Mouse (Mus musculus) spleen, adult 18-20 months (tissue): ENCODE data around the gene Rsph3a.

Source experiments
- DNase-seq, 2 experiments: peaks; one replicate each; pipeline ENCODE4 v3.0.0; 2022; ENCODE audit warnings: mixed read lengths in 2 of 2

The Rsph3a gene

DNA sequence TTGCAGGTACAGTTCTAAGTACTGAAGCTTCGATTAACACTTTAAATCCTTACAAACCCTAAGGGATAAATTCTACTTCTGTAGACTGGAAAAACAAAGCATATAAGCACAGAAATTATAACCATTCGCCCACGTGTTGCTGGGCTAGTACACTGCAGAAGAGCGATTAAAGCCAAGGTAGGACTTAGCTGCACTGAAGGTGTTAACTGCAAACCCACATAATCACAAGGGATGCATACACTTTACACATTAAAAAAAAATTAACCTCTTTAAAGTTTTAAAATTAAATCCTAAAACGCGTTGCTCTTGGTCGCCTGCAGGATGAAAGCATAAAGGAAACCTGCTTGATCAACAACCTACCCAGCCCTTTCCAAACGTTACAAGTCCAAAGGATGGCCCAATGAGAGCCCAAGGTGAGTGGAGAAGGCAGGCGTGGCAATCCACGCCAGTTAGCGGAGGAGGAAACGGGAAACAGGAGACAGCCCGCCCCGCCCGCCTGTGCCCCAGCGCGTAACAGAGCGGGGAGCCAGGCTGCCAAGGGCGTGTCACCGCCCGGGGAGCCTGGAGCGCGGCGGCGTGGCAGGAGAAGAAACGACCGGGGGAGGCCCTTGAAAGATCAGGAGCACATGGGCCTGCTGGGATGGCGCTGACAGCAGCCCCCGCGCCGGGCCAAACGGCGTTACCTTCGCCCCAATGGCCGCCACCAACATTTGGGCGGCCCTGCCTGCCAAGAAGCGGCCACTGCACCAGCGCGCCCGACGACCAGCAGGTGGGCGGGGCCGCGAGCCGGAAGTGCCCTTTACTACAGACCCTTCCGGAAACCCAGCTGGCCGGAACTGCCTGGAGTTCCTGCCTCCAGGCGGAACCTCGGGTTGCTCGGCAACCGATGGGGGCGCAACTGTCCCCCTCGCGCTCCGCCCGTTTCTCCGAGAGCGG, at the start of gene Rsph3a:
TSS of gene Rsph3a (plus strand) at position 498 of the 936 bp plus-strand sequence.
- peak; percentile 71 for DNase-seq

DNA sequence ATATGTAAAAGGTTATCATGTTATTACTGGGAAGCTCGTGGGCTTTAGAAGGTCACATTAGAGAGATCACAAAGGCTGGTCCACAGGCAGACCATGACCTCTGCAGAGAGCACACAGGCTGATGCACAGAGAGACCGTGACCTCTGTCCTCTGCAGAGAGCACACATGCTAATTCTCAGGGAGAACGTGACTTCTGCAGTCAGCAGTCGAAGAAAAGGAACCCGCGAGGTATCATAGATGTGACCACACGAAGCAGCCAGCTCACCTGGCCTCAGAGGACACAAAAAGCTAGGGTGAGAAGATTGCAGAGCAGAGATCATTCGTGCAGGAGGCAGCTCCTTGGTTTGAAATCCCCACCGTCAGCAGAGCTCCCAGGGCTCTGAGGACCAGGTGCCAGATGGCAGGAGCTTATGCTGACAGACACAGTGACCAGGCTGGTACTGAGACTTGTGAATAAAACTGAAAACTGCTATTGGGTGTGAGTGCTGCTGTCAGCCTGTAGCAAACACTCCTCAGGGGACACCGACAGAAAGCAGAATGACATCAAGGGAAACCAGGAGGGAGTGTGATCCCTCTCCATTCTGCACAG, 49.3 kb upstream of the Rsph3a start:
- no peak for DNase-seq

- DNase-seq, result no peak
Measured at GRCm38 (mm10) chr17:7897120-7897519, 48.3 kb upstream of the Rsph3a start.

- DNase-seq, result no peak
Measured at GRCm38 (mm10) chr17:7897756-7898155, 47.7 kb upstream of the Rsph3a start.

DNA sequence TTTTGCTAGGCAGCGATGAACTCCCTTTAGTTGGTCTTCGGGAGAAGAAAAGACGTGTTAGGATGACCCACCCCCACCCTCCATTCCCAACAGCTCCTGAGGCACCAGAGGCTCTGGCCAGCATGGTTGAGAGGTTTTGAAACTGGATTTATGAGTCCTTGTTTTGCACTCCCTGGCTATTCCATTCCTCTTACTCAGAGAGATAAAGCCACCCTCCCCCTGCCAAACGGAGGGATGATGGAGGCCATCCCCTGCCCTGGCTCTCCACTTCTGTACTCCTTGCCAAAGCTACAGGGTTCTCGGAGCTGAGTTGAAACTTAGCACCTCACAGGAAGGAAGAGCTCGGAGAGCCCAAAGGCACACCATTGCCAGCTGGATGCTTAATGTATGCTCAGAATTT, 46.2 kb upstream of the Rsph3a start:
- DNase-seq, result no peak

GRCm38 (mm10) chr17:7899961-7900360, 45.5 kb upstream of the Rsph3a start:
- no peak for DNase-seq

- no peak for DNase-seq
Measured at GRCm38 (mm10) chr17:7901536-7901935, 43.9 kb upstream of the Rsph3a start.

GRCm38 (mm10) chr17:7902362-7902761, 43.1 kb upstream of the Rsph3a start:
- peak; percentile 68 to 69 for DNase-seq

DNA sequence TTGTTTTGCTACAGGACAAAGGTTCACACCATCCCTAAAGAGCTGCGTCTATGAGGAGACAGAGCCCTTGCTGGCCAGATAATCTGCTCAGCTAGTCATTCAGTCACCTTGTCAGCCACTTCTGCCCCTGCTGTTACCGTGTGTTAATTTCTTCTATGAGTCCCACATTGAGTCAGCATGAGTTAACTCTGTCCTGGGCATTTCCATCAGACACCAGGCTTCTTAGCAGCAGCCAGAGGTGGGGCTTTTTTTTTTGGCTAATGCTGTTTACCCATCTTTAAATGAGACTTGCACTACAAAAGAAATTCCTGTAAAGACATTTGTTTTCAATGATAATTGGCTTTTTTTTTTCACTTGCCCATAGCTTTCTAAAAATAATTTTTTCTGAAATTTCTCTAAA, 40.4 kb upstream of the Rsph3a start:
- DNase-seq, result no peak

DNA sequence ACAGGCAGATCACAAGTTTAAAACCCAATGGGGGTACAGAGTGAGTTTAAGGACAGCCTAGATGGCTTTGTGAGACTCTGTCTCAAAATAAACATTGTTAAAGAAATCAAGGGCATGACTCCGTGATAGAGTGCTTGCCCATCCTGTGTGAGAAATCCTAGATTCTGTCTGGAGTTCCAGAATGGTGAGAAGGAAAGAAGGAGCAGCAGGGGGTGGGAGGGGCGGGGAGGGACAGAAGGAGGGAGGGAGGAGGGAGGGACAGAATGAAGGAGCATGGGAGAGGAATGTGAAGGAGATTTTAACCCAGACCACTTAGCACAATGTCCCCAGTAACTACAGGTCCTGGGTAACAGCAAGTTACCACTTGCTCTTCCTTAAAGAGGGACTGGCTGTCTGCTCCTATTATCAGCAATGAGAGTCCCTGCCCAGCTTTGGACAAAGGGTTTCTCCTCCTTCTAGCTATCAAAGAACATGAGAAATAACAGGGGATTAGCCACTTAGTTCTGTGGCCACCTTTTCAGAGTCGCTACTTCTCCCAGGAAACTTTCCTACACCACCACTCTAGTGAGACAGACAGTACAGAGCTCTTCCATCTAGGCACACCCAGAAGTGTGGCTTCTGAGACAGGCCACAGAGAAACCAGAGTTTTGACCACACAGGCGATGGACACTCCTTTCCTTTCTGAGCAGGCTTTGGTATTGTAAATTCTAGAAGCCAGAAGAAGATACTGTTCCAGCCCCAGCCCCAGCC, 39.3 kb upstream of the Rsph3a start:
- DNase-seq, result no peak

DNA sequence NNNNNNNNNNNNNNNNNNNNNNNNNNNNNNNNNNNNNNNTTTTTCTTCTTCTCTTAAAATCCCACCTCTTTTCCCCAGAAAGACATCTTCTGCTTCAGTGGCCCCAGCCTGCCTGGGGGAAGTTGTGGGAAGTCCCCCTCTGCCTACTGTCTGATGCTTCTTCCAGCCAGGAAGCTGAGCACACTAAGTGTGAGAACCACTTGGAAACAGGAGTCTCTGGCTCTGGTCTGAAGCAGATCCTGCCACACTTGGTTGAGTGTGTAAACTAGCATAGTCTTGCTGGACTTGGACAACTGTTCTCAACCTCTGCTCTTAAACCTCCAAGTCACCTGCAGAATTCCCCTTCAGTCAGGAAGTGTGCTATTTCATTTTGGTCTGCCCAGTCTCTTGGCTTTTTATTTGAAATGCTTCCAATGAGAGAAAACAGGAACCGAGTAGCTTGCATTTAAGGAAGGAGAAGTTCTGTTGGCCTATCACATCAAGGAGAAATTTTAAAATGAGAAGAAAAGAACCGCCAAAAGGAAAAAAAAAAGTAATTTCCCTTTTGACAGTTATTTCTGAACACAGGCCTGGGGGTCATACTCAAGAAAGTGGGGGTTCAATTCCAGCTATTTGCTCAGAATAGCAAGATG, 30.7 kb upstream of the Rsph3a start:
- no peak for DNase-seq

GRCm38 (mm10) chr17:7915791-7916190, 29.6 kb upstream of the Rsph3a start:
- DNase-seq, result no peak

GRCm38 (mm10) chr17:7916782-7917574, 28.4 kb upstream of the Rsph3a start:
- DNase-seq, result no peak

- DNase-seq, result no peak
Measured at GRCm38 (mm10) chr17:7918355-7918754, 27.1 kb upstream of the Rsph3a start.

DNA sequence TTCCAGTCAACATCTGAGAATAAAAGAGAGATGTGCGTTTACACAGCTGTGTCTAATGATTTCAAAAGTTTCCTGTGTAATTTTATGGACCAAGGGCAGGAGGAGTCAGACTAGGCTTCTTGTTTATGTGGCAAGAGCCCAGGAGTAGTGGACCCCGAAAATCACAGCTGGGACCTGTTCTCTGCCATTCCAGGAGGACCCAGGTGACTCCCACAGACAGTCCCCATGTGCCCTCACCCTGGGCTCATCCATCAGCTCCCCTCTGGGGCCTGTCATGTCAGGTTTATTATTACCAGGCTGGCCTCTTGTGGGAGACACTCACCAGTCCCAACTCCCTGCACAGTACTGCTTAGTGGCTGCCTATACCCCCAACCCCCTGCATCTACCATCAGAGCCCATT, 26.2 kb upstream of the Rsph3a start:
- DNase-seq, result no peak

DNA sequence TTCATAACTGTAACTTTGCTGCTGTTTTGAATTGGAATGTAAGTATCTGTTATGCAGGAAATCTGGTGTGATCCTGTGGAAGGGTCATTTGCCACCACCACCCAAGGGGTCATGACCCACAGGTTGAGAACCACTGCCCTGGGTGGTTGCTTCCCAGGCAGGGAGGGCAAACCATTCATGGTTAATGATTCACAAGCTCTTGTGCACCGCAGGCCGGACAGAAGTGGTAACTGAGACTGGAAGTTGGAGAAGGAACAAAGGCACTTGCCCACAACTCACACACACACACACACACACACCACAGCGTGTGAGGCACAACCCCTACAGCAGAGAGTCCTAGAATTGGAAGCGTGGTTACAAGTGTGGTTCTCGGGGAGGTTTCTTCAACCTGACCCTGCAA, 22.9 kb upstream of the Rsph3a start:
- no peak for DNase-seq

DNA sequence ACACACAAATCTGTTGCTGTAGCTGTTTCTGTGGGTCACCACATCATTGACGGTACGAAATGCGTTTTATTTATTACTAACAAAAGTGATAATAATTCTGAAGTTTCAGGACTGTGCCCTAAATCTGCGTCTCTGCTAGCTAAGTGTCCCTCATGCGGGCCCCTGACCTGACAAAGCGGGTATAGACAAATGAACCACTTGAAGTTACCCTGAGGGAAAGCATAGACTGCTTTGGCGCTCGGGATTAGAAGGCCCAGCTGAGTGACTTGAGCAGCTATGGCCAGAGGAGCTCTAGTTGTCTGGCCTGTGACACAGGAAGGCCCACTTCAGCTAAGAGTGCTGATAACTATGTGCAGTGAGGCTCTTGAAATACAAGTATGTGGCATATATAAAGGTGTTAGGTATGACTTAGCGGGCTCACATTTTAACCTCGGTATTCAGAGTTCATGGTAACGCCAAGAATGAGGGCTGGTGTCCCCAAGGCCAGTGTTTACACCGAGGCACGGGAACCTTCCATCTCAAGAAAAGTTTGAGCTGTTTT, 21.2 kb upstream of the Rsph3a start:
- DNase-seq, result no peak

DNA sequence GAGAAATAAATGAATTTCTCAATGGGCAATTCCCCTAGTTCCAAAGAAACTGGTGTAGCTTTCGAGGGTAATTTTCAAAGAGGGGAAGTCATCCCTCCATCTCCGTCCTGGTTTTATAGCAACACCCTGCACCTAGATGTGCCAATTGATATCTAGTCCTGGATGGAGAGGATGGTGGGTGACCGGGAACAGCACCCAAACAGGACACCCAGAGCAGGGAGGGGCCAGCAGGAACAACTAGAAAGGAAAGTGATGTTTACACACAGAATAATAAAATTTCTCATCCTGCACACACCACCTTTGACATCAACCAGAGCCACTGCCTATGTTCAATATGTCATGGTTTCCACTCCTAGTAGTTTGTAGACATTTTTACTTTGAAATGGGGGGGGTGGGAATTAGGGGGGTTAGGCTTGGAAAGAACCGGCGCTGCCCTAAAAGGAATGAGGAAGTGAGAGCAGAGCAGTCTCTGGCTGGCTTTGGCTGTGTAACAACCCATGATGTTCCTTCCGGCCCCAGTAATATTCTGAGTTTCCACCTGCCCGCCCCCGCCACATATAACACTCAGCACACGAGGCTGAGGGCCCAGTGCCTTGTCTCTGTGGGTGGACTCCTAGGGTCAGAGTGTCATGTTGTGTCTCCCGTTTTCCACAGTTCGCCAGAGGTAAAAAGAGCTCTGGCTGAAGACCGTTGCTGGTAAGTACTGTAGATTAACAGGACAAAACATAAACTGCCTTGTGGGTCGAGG, 19.8 kb upstream of the Rsph3a start, which contains the start of gene Tagap:
TSS of gene Tagap (plus strand) at position 588 of the 748 bp plus-strand sequence.
- DNase-seq, result peak; percentile 64 to 68

GRCm38 (mm10) chr17:7927582-7928535, 17.6 kb upstream of the Rsph3a start:
- peak; percentile 74 to 89 for DNase-seq

GRCm38 (mm10) chr17:7928662-7929061, 16.8 kb upstream of the Rsph3a start:
- no peak for DNase-seq
